Mouse (Mus musculus): ENCODE measurements around the gene Ldhd. TPM values are rescaled to one million over a fixed set of nuclear protein-coding genes. Genes with fewer than 3 reads are reported as not detected.

Gene Ldhd
- total RNA-seq, 1 experiment from 2014 or later: not detected

- no peak for ATAC-seq (ENCODE audit: extremely low read depth, insufficient number of reproducible peaks, low FRiP score, poor library complexity, severe bottlenecking)
These were observed 28.1 kb downstream of the Ldhd start for GRCm38 (mm10) chr8:111602050-111602449.

- no peak for ATAC-seq (ENCODE audit: extremely low read depth, insufficient number of reproducible peaks, low FRiP score, poor library complexity, severe bottlenecking)
These were observed 30.3 kb downstream of the Ldhd start for GRCm38 (mm10) chr8:111599707-111600444.

GRCm38 (mm10) chr8:111597310-111597709 is 32.9 kb downstream of the Ldhd start:
- no peak for ATAC-seq (ENCODE audit: extremely low read depth, insufficient number of reproducible peaks, low FRiP score, poor library complexity, severe bottlenecking)

GRCm38 (mm10) chr8:111596485-111596821 is 33.7 kb downstream of the Ldhd start:
- ATAC-seq (ENCODE audit: extremely low read depth, insufficient number of reproducible peaks, low FRiP score, poor library complexity, severe bottlenecking): no peak

GRCm38 (mm10) chr8:111595712-111596484 is 34.3 kb downstream of the Ldhd start:
- ATAC-seq (ENCODE audit: extremely low read depth, insufficient number of reproducible peaks, low FRiP score, poor library complexity, severe bottlenecking): peak; percentile 88

- ATAC-seq (ENCODE audit: extremely low read depth, insufficient number of reproducible peaks, low FRiP score, poor library complexity, severe bottlenecking): no peak
These were observed 35.2 kb downstream of the Ldhd start for GRCm38 (mm10) chr8:111594951-111595350.

GRCm38 (mm10) chr8:111594044-111594840 is 35.9 kb downstream of the Ldhd start:
- ATAC-seq (ENCODE audit: extremely low read depth, insufficient number of reproducible peaks, low FRiP score, poor library complexity, severe bottlenecking): no peak

GRCm38 (mm10) chr8:111592390-111592910 is 37.7 kb downstream of the Ldhd start:
- ATAC-seq (ENCODE audit: extremely low read depth, insufficient number of reproducible peaks, low FRiP score, poor library complexity, severe bottlenecking): no peak

GRCm38 (mm10) chr8:111591176-111591575 is 39.0 kb downstream of the Ldhd start:
- ATAC-seq (ENCODE audit: extremely low read depth, insufficient number of reproducible peaks, low FRiP score, poor library complexity, severe bottlenecking): no peak

GRCm38 (mm10) chr8:111590214-111590613 is 40.0 kb downstream of the Ldhd start:
- ATAC-seq (ENCODE audit: extremely low read depth, insufficient number of reproducible peaks, low FRiP score, poor library complexity, severe bottlenecking): no peak

GRCm38 (mm10) chr8:111588336-111588735 is 41.8 kb downstream of the Ldhd start:
- ATAC-seq (ENCODE audit: extremely low read depth, insufficient number of reproducible peaks, low FRiP score, poor library complexity, severe bottlenecking): no peak

GRCm38 (mm10) chr8:111587545-111588094 is 42.6 kb downstream of the Ldhd start:
- ATAC-seq (ENCODE audit: extremely low read depth, insufficient number of reproducible peaks, low FRiP score, poor library complexity, severe bottlenecking): no peak

- ATAC-seq (ENCODE audit: extremely low read depth, insufficient number of reproducible peaks, low FRiP score, poor library complexity, severe bottlenecking): no peak
These were observed 45.2 kb downstream of the Ldhd start for GRCm38 (mm10) chr8:111584946-111585345.

- ATAC-seq (ENCODE audit: extremely low read depth, insufficient number of reproducible peaks, low FRiP score, poor library complexity, severe bottlenecking): 0 out of 2 replicates have a peak, but pooled peaks have one; percentile 39
These were observed 47.8 kb downstream of the Ldhd start for GRCm38 (mm10) chr8:111582386-111582785.

- no peak for ATAC-seq (ENCODE audit: extremely low read depth, insufficient number of reproducible peaks, low FRiP score, poor library complexity, severe bottlenecking)
These were observed 49.9 kb downstream of the Ldhd start for GRCm38 (mm10) chr8:111580306-111580705.

- ATAC-seq (ENCODE audit: extremely low read depth, insufficient number of reproducible peaks, low FRiP score, poor library complexity, severe bottlenecking): no peak
These were observed 50.9 kb downstream of the Ldhd start for GRCm38 (mm10) chr8:111579318-111579717.

- no peak for ATAC-seq (ENCODE audit: extremely low read depth, insufficient number of reproducible peaks, low FRiP score, poor library complexity, severe bottlenecking)
These were observed 52.2 kb downstream of the Ldhd start for GRCm38 (mm10) chr8:111577880-111578533.

GRCm38 (mm10) chr8:111576501-111576900 is 53.7 kb downstream of the Ldhd start:
- no peak for ATAC-seq (ENCODE audit: extremely low read depth, insufficient number of reproducible peaks, low FRiP score, poor library complexity, severe bottlenecking)

- ATAC-seq (ENCODE audit: extremely low read depth, insufficient number of reproducible peaks, low FRiP score, poor library complexity, severe bottlenecking): no peak
These were observed 54.7 kb downstream of the Ldhd start for GRCm38 (mm10) chr8:111575492-111575891.

Measured in neutrophil, adult 5-6 weeks (primary cell).